Mouse (Mus musculus) subcutaneous adipose tissue, adult 2 months (tissue): ENCODE measurements around the gene Hist1h4b. TPM values are rescaled to one million over a fixed set of nuclear protein-coding genes. Genes with fewer than 3 reads are reported as not detected.

ENCODE experiments used
- polyA plus RNA-seq: library from polyadenylated mRNA; depleted of rRNA; stranded (reverse); fragments of >200 nt; gene quantifications from 2 replicates; pipeline ENCODE4 v1.2.3, GENCODE M21; 2012; ENCODE audit warnings: low replicate concordance; rRNA removed

Gene Hist1h4b
- 7.7 TPM in 1 of 2 replicates, not detected in the other for polyA plus RNA-seq

DNA sequence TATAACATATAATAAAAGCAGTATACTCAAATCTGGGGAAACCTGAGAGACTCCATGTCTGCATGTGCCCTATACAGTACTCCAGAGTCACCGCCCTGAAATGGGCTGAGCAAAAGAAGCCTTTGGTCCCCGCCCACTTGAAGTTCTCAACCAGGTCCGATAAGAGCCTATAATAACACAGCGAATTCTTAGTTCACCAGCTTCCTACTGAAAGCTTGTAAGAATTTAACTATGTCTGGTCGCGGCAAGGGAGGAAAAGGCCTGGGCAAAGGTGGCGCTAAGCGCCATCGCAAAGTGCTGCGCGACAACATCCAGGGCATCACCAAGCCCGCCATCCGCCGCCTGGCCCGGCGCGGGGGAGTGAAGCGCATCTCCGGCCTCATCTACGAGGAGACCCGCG, at the start of gene Hist1h4b:
Gene Hist1h4b, plus strand, starts transcription at position 224 of the 400 bp plus-strand sequence.

DNA sequence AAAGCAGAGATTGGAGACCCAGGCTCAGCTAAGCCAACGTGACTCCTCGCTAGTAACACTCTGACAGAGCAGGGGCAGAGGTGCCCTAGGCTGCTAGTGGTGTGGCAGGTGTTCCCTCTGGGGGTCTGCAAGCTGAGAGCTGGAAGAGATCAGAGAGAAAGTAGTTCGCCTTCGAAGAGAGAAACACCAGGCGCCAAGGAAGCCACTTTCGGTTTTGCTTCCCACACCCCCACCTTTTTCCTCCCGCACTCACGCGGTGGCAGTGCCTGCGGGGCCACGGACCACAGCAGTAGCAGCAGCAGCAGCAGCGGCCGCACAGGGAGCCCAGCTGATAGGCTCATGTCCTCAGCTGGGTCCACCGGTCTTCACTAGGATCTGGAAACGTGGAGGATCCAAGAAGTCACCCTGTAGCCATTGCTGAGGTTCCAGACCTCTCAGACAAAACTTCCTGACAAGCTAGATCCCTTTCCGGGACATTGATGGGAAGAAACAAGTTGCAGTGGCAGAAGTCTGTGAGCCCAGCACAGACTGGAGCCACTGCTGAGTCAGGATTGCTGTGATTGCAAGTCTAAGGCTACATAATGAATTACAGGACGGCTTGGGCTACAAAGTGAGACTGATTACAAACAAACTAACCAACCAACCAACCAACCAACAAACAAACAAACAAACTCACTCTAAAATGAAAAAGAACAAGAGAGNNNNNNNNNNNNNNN, 46.3 kb upstream of the Hist1h4b start, which contains the start of gene Hfe:
Gene Hfe, minus strand, starts transcription at position 481 of the 716 bp plus-strand sequence.

DNA sequence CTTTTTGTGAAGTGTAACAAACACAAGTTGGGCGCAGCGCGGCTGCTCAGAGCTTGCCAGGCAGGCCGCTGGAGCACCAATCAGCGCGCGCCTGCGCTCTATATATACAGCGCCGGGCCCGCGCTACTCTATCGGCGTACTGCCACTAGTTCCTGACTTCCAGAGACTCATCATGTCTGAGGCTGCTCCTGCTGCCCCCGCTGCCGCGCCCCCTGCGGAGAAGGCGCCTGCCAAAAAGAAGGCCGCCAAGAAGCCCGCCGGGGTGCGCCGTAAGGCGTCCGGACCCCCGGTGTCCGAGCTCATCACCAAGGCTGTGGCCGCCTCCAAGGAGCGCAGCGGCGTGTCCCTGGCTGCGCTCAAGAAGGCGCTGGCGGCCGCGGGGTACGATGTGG, 18.1 kb upstream of the Hist1h4b start, which contains the start of gene Hist1h1c:
Gene Hist1h1c, plus strand, starts transcription at position 132 of the 392 bp plus-strand sequence.

DNA sequence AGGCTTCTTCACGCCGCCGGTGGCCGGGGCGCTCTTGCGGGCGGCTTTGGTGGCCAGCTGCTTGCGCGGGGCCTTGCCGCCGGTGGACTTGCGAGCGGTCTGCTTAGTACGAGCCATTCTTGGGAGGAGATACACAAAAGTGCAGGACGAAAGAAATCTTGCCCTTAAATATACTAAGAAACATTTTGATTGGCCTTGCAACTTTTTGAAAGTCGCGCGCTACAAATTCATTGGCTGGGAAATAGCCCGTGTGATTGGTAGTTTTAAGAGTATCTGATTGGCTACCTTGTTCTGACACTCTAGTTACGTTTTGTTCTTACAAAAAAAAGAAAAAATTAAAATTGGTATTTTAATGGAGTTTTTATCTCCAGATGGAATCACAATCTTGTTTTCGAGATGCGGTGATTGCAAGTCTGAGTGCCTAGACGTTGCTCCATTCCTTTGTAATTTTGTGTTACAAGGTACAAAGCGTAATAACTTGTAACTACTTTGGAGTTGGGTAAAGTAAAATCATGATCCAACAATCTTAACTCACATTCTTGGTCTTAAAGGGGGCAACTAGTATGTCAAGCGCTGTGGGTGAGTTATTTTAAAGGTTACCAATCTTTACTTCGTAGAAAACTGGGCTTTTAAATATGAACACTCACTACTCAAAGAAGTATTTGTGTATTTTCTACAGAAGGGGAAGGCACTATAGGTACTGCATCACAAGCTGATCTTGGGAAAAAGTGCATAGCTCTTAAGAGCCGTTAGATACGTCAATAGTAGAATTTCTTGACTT, 11.2 kb upstream of the Hist1h4b start, which contains the start of gene Hist1h3c:
Gene Hist1h3c, minus strand, starts transcription at position 222 of the 781 bp plus-strand sequence.

DNA sequence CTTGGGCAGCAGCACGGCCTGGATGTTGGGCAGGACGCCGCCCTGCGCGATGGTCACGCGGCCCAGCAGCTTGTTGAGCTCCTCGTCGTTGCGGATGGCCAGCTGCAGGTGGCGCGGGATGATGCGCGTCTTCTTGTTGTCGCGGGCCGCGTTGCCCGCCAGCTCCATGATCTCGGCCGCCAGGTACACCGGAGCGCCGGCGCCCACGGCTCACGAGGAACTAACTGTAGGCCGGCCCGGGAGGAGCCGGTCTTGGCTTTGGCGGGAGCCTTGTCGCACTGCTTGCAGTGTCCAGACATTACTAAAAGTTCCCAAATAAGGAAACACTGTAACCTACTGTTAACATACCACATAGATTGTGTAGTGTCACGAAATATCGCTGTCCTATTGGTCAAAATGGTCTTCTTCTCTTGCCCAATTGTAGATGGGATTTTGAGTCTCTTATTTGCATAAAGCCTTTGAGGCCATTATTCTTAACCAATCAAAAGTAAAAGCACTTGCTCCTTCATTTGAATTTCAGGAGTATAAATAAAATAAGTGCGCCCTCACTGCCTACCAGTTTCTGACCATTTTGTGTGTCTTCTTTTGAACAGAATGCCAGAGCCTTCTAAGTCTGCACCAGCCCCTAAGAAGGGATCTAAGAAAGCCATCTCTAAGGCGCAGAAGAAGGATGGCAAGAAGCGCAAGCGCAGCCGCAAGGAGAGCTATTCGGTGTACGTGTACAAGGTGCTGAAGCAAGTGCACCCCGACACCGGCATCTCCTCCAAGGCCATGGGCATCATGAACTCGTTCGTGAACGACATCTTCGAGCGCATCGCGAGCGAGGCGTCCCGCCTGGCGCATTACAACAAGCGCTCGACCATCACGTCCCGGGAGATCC, 10.4 kb upstream of the Hist1h4b start, which contains the start of gene Hist1h2bb:
Gene Hist1h2bb, plus strand, starts transcription at position 534 of the 880 bp plus-strand sequence.

DNA sequence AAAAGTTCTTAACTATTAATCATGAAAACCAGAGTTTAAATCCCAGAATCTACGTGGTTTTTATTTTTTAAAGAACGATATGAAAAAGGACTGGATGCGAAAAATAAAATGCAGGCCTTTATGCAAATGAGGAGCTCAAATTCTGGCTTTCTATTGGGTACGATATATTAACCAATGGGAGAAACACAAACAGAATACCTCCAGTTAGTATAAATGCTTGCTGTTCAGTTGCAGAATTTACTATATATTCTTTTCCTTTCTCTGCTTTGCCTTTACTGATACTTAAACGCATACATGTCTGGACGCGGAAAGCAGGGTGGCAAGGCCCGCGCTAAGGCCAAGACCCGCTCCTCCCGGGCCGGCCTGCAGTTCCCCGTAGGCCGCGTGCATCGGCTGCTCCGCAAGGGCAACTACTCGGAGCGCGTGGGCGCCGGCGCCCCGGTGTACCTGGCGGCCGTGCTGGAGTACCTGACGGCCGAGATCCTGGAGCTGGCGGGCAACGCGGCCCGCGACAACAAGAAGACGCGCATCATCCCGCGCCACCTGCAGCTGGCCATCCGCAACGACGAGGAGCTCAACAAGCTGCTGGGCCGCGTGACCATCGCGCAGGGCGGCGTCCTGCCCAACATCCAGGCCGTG, 5.9 kb upstream of the Hist1h4b start, which contains the start of gene Hist1h2ab:
Gene Hist1h2ab, plus strand, starts transcription at position 288 of the 639 bp plus-strand sequence.

DNA sequence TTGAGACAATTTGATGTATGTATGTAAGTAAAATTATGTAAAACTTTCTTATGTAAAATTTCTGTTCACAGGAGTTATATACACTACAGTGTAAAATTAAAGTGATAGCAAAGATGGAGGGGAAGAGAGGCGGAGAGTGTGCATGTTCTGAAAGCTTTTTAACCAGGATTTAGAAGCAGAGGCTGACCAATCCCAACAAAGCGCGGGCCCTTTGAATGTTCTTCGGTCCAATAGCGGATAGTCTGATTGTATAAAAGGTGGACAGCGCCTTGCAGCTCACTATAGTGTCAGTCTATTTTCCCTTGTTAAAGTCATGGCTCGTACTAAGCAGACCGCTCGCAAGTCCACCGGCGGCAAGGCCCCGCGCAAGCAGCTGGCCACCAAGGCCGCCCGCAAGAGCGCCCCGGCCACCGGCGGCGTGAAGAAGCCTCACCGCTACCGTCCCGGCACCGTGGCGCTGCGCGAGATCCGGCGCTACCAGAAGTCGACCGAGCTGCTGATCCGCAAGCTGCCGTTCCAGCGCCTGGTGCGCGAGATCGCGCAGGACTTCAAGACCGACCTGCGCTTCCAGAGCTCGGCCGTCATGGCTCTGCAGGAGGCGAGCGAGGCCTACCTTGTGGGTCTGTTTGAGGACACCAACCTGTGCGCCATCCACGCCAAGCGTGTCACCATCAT, 4.6 kb upstream of the Hist1h4b start, which contains the start of gene Hist1h3b:
Gene Hist1h3b, plus strand, starts transcription at position 201 of the 675 bp plus-strand sequence.

DNA sequence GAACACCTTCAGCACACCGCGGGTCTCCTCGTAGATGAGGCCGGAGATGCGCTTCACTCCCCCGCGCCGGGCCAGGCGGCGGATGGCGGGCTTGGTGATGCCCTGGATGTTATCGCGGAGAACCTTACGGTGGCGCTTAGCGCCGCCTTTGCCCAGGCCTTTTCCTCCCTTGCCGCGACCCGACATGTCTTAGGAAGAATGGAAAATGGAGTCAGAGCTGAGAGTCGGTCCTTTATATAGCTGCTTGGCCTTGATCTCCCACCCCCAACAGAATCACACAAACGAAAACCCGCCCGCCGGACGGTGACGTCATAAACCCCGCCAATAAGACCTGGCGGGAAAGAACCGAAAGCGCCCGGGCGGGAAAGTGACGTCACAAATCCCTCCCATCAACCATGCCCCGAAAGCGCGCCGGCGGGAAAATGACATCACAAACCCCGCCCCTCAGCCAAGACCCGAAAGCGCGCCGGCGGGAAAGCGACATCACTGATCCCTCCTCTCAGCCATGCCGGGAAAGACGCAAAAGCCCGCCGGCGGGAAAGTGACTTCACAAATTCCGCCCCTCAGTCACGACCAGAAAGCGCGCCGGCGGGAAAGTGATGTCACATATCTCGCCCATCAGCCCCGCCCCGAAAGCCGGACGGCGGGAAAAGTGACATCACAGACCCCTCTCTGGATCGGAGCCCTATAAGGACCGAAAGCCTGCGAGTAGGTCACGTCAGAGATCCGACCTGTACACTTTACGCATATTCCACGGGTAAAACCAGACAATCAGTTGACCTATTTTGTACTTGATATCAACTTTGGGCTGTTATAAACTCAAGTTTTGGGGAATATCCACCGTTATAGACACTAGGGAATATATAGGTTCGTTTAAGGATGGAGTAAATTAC, 4.4 kb downstream of the Hist1h4b start, which contains the start of gene Hist1h4a:
Gene Hist1h4a, minus strand, starts transcription at position 259 of the 893 bp plus-strand sequence.

DNA sequence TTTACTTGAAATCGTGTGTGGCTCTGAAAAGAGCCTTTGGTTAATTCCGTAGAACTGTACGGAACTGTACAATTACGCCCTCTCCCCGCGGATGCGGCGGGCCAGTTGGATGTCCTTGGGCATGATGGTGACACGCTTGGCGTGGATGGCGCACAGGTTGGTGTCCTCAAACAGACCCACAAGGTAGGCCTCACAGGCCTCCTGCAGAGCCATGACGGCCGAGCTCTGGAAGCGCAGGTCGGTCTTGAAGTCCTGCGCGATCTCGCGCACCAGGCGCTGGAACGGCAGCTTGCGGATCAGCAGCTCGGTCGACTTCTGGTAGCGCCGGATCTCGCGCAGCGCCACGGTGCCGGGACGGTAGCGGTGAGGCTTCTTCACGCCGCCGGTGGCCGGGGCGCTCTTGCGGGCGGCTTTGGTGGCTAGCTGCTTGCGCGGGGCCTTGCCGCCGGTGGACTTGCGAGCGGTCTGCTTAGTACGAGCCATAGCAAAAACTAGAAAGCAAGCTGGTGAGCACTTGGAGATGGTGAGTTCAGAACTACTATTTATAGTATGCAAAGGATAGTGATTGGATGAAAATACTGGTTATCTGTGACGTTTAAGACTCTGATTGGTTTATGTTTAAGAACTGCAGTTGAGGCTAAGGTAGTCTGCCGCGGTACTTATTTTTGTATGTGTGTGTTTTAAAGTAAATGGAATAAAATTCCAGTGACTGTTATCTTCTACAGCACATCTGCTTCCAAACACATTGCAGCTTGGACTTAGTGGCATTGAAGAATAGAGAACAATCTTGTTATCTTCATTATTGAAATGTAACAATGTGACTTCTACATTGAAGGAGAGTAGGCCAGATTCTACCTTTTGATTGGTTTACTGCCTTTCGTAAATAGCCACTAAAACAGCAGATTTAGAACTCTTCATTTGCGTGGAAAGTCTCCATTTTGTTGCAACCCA, 5.3 kb downstream of the Hist1h4b start, which contains the start of gene Hist1h3a:
Gene Hist1h3a, minus strand, starts transcription at position 516 of the 951 bp plus-strand sequence.

DNA sequence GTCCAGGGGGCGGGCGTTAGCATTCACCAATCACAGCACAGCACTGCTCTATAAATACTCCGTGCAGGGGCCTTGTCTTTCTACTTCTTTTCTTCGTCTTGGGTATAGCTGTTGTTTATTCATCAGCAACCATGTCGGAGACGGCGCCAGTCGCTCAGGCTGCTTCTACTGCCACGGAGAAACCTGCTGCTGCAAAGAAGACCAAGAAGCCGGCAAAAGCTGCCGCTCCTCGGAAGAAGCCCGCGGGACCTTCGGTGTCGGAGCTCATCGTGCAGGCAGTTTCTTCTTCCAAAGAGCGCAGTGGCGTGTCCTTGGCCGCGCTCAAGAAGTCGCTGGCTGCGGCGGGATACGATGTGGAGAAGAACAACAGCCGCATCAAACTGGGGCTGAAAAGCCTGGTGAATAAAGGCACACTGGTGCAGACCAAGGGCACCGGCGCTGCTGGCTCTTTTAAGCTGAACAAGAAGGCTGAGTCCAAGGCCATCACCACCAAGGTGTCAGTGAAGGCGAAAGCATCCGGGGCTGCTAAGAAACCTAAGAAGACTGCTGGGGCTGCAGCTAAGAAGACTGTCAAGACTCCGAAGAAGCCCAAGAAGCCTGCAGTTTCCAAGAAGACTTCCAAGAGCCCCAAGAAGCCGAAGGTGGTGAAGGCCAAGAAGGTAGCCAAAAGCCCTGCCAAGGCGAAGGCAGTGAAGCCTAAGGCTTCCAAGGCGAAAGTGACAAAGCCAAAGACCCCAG, 6.9 kb downstream of the Hist1h4b start, which contains the start of gene Hist1h1a:
Gene Hist1h1a, plus strand, starts transcription at position 81 of the 738 bp plus-strand sequence.

DNA sequence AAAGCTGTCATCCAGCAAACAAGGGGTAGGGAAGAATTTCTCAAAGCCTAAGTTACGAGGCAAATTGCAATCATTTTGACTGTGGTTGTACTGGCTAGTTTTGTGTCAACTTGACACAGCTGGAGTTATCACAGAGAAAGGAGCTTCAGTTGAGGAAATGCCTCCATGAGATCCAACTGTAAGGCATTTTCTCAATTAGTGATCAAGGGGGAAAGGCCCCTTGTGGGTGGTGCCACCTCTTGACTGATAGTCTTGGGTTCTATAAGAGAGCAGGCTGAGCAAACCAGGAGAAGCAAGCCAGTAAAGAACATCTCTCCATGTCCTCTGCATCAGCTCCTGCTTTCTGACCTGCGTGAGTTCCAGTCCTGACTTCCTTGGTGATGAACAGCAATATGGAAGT, 12.8 kb downstream of the Hist1h4b start, which contains the start of gene Trim38:
Gene Trim38, plus strand, starts transcription at position 301 of the 400 bp plus-strand sequence.

DNA sequence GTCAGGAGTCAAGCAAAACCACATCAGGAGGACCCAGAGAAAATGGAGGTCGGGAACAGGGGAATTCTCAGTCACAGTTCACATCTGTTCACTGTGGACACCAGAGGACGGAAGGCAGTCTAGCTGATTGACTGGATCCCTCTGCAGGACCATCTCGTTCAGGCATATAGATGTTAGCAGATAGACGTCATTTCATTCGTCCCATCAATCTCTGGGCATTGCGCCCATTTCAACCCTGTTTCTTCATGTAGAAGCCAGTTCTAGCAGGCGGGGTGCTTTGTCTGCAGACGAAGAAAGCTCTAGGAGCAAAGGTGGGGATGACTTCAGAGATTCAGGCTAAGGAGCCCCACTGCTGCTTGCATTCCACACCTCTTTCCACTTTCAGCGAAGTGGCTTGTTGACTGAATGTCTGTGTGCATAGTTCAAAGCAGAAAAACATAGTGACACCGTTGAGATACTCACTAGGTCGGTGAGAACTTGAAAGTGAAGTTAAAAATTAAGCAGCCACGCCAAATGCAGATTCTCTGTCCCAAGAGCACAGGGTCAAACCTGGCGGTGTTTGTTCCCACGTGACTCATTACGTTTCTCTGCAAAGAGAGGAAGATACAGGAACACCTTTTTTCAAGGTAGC, 49.7 kb downstream of the Hist1h4b start, which contains the start of gene Slc17a2:
Gene Slc17a2, plus strand, starts transcription at position 572 of the 631 bp plus-strand sequence.

Other genes with a start within 250 kb of the Hist1h4b start
- 57.5 and 141 TPM in 2 replicates for gene Hist1h4h, start 226.0 kb upstream of the Hist1h4b start, polyA plus RNA-seq
- 3.5 and 114 TPM in 2 replicates for gene Hist1h2af, start 223.1 kb upstream of the Hist1h4b start, polyA plus RNA-seq
- 1.4 and 14.2 TPM in 2 replicates for gene Hist1h3g, start 221.6 kb upstream of the Hist1h4b start, polyA plus RNA-seq
- 0.62 and 1.6 TPM in 2 replicates for gene Hist1h2bh, start 213.6 kb upstream of the Hist1h4b start, polyA plus RNA-seq
- gene Hist1h3f, start 213.0 kb upstream of the Hist1h4b start, polyA plus RNA-seq: 2.2 and 3.5 TPM in 2 replicates
- 1.6 and 10.0 TPM in 2 replicates for gene Hist1h4f, start 205.4 kb upstream of the Hist1h4b start, polyA plus RNA-seq
- 0.19 and 0.29 TPM in 2 replicates for gene Hist1h1d, start 203.8 kb upstream of the Hist1h4b start, polyA plus RNA-seq
- 4.3 and 14.6 TPM in 2 replicates for gene Hist1h3e, start 194.6 kb upstream of the Hist1h4b start, polyA plus RNA-seq
- 0.97 and 6.5 TPM in 2 replicates for gene Hist1h2ae, start 185.8 kb upstream of the Hist1h4b start, polyA plus RNA-seq
- gene Hist1h2bg, start 185.6 kb upstream of the Hist1h4b start, polyA plus RNA-seq: 13.0 and 39.0 TPM in 2 replicates
- 7.1 TPM in 1 of 2 replicates, not detected in the other for gene Hist1h2bf, start 182.8 kb upstream of the Hist1h4b start, polyA plus RNA-seq
- 1.2 and 2.4 TPM in 2 replicates for gene Hist1h2ad, start 182.6 kb upstream of the Hist1h4b start, polyA plus RNA-seq
- 3.8 and 10.6 TPM in 2 replicates for gene Hist1h3d, start 181.2 kb upstream of the Hist1h4b start, polyA plus RNA-seq
- gene Hist1h4d, start 175.4 kb upstream of the Hist1h4b start, polyA plus RNA-seq: 3.8 and 10.8 TPM in 2 replicates
- 3.5 and 10.2 TPM in 2 replicates for gene Hist1h2be, start 135.9 kb upstream of the Hist1h4b start, polyA plus RNA-seq
- 2.3 and 5.0 TPM in 2 replicates for gene Hist1h1e, start 134.5 kb upstream of the Hist1h4b start, polyA plus RNA-seq
- 0.29 and 0.85 TPM in 2 replicates for gene Hist1h2ac, start 73.1 kb upstream of the Hist1h4b start, polyA plus RNA-seq
- gene Hist1h2bc, start 72.8 kb upstream of the Hist1h4b start, polyA plus RNA-seq: 245 and 394 TPM in 2 replicates
- gene Hist1h1t, start 61.2 kb upstream of the Hist1h4b start, polyA plus RNA-seq: not detected in 2 replicates
- gene Hist1h4c, start 58.6 kb upstream of the Hist1h4b start, polyA plus RNA-seq: 5.8 TPM in 2 replicates
- gene Hfe, start 46.2 kb upstream of the Hist1h4b start, polyA plus RNA-seq: 45.6 and 144 TPM in 2 replicates
- gene Hist1h1c, start 18.2 kb upstream of the Hist1h4b start, polyA plus RNA-seq: 73.0 and 92.8 TPM in 2 replicates
- 0.89 and 13.7 TPM in 2 replicates for gene Hist1h3c, start 11.4 kb upstream of the Hist1h4b start, polyA plus RNA-seq
- gene Hist1h2bb, start 10.3 kb upstream of the Hist1h4b start, polyA plus RNA-seq: 7.3 and 9.2 TPM in 2 replicates
- gene Hist1h2ab, start 5.9 kb upstream of the Hist1h4b start, polyA plus RNA-seq: 1.4 and 13.7 TPM in 2 replicates
- 2.3 and 17.2 TPM in 2 replicates for gene Hist1h3b, start 4.7 kb upstream of the Hist1h4b start, polyA plus RNA-seq
- gene Hist1h4a, start 4.2 kb downstream of the Hist1h4b start, polyA plus RNA-seq: 7.6 and 9.8 TPM in 2 replicates
- gene Hist1h3a, start 5.4 kb downstream of the Hist1h4b start, polyA plus RNA-seq: 1.3 and 14.9 TPM in 2 replicates
- 0.17 and 0.86 TPM in 2 replicates for gene Hist1h1a, start 6.7 kb downstream of the Hist1h4b start, polyA plus RNA-seq
- gene Trim38, start 12.9 kb downstream of the Hist1h4b start, polyA plus RNA-seq: 0.24 TPM in 1 of 2 replicates, not detected in the other
- gene Slc17a2, start 50.0 kb downstream of the Hist1h4b start, polyA plus RNA-seq: not detected in 2 replicates
- not detected in 2 replicates for gene Slc17a3, start 82.4 kb downstream of the Hist1h4b start, polyA plus RNA-seq
- gene Slc17a1, start 110.7 kb downstream of the Hist1h4b start, polyA plus RNA-seq: not detected in 2 replicates
- not detected in 2 replicates for gene Slc17a4, start 158.0 kb downstream of the Hist1h4b start, polyA plus RNA-seq
- not detected in 2 replicates for gene Hist1h2ba, start 177.1 kb downstream of the Hist1h4b start, polyA plus RNA-seq
- not detected in 2 replicates for gene Hist1h2aa, start 177.4 kb downstream of the Hist1h4b start, polyA plus RNA-seq
- not detected in 2 replicates for gene Scgn, start 234.2 kb downstream of the Hist1h4b start, polyA plus RNA-seq